Mouse (Mus musculus) olfactory bulb, adult 2 months (tissue): ENCODE data around the gene Tctex1d1. TPM values are rescaled to one million over a fixed set of nuclear protein-coding genes. Genes with fewer than 3 reads are reported as not detected.

Experiments used
- H3K27ac ChIP-seq: fragments of 200-500 bp; 2 replicates; pipeline ENCODE4 v1.5.1; 2012; ENCODE audit warnings: low read depth, low read length; ENCODE audit not compliant: insufficient read depth
- H3K4me1 ChIP-seq: fragments of 200-500 bp; 2 replicates; pipeline ENCODE4 v1.6.1; 2012; ENCODE audit warnings: low read length; ENCODE audit not compliant: control insufficient read depth, insufficient read depth
- H3K4me3 ChIP-seq: fragments of 200-500 bp; 2 replicates; pipeline ENCODE4 v1.5.1; 2012; ENCODE audit warnings: mild to moderate bottlenecking, low read depth, low read length, moderate library complexity; ENCODE audit not compliant: insufficient read depth
- CTCF ChIP-seq: fragments of 200-500 bp; IDR thresholded peaks from 2 replicates; pipeline ENCODE4 v1.5.1; 2012; ENCODE audit warnings: low read depth, mild to moderate bottlenecking, low read length, moderate library complexity; ENCODE audit not compliant: insufficient read depth
- POLR2A ChIP-seq: fragments of 200-500 bp; IDR thresholded peaks from 2 replicates; pipeline ENCODE4 v1.6.1; 2012; ENCODE audit warnings: mild to moderate bottlenecking, low read depth, low read length, moderate library complexity; ENCODE audit not compliant: insufficient read depth
- WGBS: fragments of 180-500 bp; shearing (Covaris S2); methylation state at CpG from one replicate; pipeline ENCODE4 v1.1.7; 2018; 5-methylcytosine and 5-hydroxymethylcytosine counted together
- polyA plus RNA-seq: library from polyadenylated mRNA; stranded (reverse); fragments of >200 nt; gene quantifications from 2 replicates; pipeline ENCODE4 v1.2.4, GENCODE M21; 2012; ENCODE audit warnings: low replicate concordance; ENCODE audit not compliant: missing spikeins, insufficient read depth, insufficient read length

Tctex1d1 gene
- polyA plus RNA-seq, 1 experiment, result not detected

- Histone ChIP-seq H3K27ac (no peak overlapping the region), H3K4me3 (no peak overlapping the region), H3K4me1 (no peaks in the 10 kb centered on the region)
- WGBS, result 62% methylated on average over 3 of the region's 3 CpGs
- TF ChIP-seq POLR2A (no peak), CTCF (no peak)
Measured at GRCm38 (mm10) chr4:102964174-102964573, 14.2 kb upstream of the Tctex1d1 start.

- WGBS, result 84% methylated on average over 15 of the region's 15 CpGs
- no peak overlapping the region for H3K4me3 ChIP-seq
- no peak overlapping the region for H3K27ac ChIP-seq
- no peaks in the 10 kb centered on the region for H3K4me1 ChIP-seq
- TF ChIP-seq POLR2A, result no peak
- TF ChIP-seq CTCF, result no peak
Measured at GRCm38 (mm10) chr4:102967811-102968210, 10.6 kb upstream of the Tctex1d1 start.

GRCm38 (mm10) chr4:102969599-102969998 lies 8.8 kb upstream of the Tctex1d1 start:
- Histone ChIP-seq H3K4me3 (no peak overlapping the region), H3K4me1 (no peaks in the 10 kb centered on the region), H3K27ac (no peak overlapping the region)
- TF ChIP-seq CTCF (no peak), POLR2A (no peak)
- 82% methylated on average over 5 of the region's 5 CpGs for WGBS

DNA sequence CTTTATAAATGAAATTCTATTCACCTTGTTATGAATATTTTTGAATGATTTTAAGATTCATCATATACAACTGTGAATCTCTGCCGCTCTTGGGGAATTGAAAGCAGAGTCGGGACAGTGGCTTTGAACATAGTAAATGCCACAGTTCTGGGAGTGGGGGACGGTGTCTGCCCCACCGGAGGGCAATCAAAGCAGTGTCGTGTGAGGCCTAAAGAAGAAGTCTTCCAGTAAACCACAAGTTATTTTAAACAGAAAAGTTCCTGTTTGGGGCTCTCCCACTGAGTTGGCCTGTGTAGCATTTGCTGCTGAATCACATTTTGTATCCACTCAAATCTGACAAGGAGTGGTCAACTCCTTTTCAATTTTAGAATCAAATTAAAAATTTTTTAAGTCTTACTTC lies 7.2 kb upstream of the Tctex1d1 start:
- 78% methylated on average over 5 of the region's 5 CpGs for WGBS
- H3K4me1 ChIP-seq, result no peaks in the 10 kb centered on the region
- no peak overlapping the region for H3K27ac ChIP-seq
- H3K4me3 ChIP-seq, result no peak overlapping the region
- no peak for TF ChIP-seq CTCF
- TF ChIP-seq POLR2A, result no peak

- Histone ChIP-seq H3K4me3 (no peak overlapping the region), H3K27ac (no peak overlapping the region), H3K4me1 (no peaks in the 10 kb centered on the region)
- WGBS, result 55% methylated on average over 3 of the region's 3 CpGs
- no peak for TF ChIP-seq CTCF
- no peak for TF ChIP-seq POLR2A
Measured at GRCm38 (mm10) chr4:102972071-102972470, 6.3 kb upstream of the Tctex1d1 start.

GRCm38 (mm10) chr4:102974172-102974571 lies 4.2 kb upstream of the Tctex1d1 start:
- Histone ChIP-seq H3K4me1 (peaks cover 10% of the 10 kb centered on the region), H3K27ac (no peak overlapping the region), H3K4me3 (no peak overlapping the region)
- 76% methylated on average over 5 of the region's 5 CpGs for WGBS
- TF ChIP-seq POLR2A (no peak), CTCF (no peak)

GRCm38 (mm10) chr4:102976290-102977275 lies 1.8 kb upstream of the Tctex1d1 start:
- no peak overlapping the region for H3K4me3 ChIP-seq
- no peak overlapping the region for H3K27ac ChIP-seq
- H3K4me1 ChIP-seq, result peaks cover 10% of the 10 kb centered on the region
- TF ChIP-seq CTCF, result no peak
- TF ChIP-seq POLR2A, result no peak
- WGBS, result 56% methylated on average over 12 of the region's 12 CpGs

DNA sequence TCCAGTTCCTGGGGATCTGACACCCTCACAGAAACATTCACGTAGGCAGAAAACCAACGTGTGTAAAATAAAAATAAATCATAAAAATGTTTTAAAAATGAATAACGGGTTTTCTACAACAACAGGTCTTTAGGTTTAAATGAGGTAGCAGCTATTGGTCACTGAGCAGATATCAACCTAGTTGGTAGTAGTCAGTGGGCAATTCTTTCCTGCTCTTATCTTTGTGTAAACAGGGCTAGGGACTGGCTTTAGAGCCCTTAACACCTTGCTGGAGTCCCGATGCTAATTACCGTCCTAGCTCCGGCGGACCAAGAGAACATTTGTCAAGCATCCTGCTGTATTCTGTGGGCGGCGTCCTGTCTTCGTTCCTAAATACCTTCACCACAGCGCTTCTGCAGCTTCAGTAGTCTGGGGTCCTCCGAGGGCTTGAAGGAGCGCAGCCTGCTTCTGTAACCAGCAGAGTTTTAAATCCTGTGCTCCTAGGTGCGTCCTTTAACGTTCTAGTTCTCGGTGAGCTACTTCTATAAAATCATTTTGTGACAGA lies 556 bp upstream of the Tctex1d1 start:
- peak overlapping the region; percentile 19 for H3K4me3 ChIP-seq
- no peak overlapping the region for H3K27ac ChIP-seq
- peaks cover 10% of the 10 kb centered on the region for H3K4me1 ChIP-seq
- WGBS, result 17% methylated on average over 16 of the region's 16 CpGs
- TF ChIP-seq CTCF, result no peak
- no peak for TF ChIP-seq POLR2A

DNA sequence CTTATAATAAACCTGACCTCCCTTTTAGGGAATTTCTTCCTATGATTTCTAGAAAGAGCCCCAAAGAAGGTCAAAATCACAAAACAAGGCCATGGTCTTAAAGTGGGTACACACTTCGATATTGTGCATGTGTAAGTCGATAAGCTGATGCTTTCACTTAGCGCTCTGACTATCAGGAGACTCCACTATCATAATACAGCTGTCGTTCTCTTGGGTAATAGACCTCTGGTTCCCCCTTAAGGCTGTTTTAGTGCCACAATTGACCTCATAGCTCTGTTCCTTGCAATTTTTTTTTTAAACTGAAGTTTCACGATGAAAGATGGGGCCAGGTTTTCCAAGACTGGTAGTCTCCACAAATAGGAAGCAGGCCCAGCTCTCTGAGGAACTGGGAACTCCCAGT lies 979 bp downstream of the Tctex1d1 start:
- peaks cover 10% of the 10 kb centered on the region for H3K4me1 ChIP-seq
- H3K4me3 ChIP-seq, result no peak overlapping the region
- TF ChIP-seq CTCF, result no peak
- TF ChIP-seq POLR2A, result no peak
- no peak overlapping the region for H3K27ac ChIP-seq
- WGBS, result 64% methylated on average over 5 of the region's 5 CpGs
